Mouse (Mus musculus): Measurements from ENCODE around the gene Gm20388. TPM values are rescaled to one million over a fixed set of nuclear protein-coding genes. Genes with fewer than 3 reads are reported as not detected.

The Gm20388 gene
- polyA plus RNA-seq, 1 experiment from 2014 or later, result 12.4 TPM

- ATAC-seq, result no peak
- H3K4me1 ChIP-seq (ENCODE audit: control insufficient read depth, insufficient read depth, low read depth, low read length), result peaks cover 60% of the 10 kb centered on the region
Observed at GRCm38 (mm10) chr8:120550430-120550829, 639.8 kb downstream of the Gm20388 start.

GRCm38 (mm10) chr8:120550937-120551676 lies 640.5 kb downstream of the Gm20388 start:
- peak overlapping the region; percentile 60 for H3K27ac ChIP-seq (ENCODE audit: low read depth, low read length)
- H3K9me3 ChIP-seq (ENCODE audit: control insufficient read depth, low read length), result no peaks in the 10 kb centered on the region
- peaks cover 66% of the 10 kb centered on the region for H3K4me1 ChIP-seq (ENCODE audit: control insufficient read depth, insufficient read depth, low read depth, low read length)
- no peaks in the 10 kb centered on the region for H3K36me3 ChIP-seq (ENCODE audit: control insufficient read depth, insufficient read depth, low read length)
- H3K4me3 ChIP-seq (ENCODE audit: low read length), result no peak overlapping the region
- 51% methylated on average over 11 of the region's 11 CpGs for WGBS
- no peaks in the 10 kb centered on the region for H3K27me3 ChIP-seq (replicated peaks; ENCODE audit: control insufficient read depth, insufficient read depth, low read length)
- H3K9ac ChIP-seq (ENCODE audit: low read depth, low read length), result peak overlapping the region; percentile 24; the same call in 1 of the 2 replicates
- ATAC-seq, result peak; percentile 19
- H3K4me2 ChIP-seq (ENCODE audit: low read length), result peak overlapping the region; percentile 5; the same call in 1 of the 2 replicates

More at GRCm38 (mm10) chr8:120550430-120550829, 639.8 kb downstream of the Gm20388 start:
- H3K9me3 ChIP-seq (ENCODE audit: control insufficient read depth, low read length), result no peaks in the 10 kb centered on the region
- no peak overlapping the region for H3K4me3 ChIP-seq (ENCODE audit: low read length)
- H3K27ac ChIP-seq (ENCODE audit: low read depth, low read length), result peak overlapping the region; percentile 77
- no peaks in the 10 kb centered on the region for H3K36me3 ChIP-seq (ENCODE audit: control insufficient read depth, insufficient read depth, low read length)
- 0 out of 2 replicates have a peak overlapping the region, but pooled peaks have one; percentile 24 for H3K9ac ChIP-seq (ENCODE audit: low read depth, low read length)
- no peaks in the 10 kb centered on the region for H3K27me3 ChIP-seq (replicated peaks; ENCODE audit: control insufficient read depth, insufficient read depth, low read length)
- peak overlapping the region; percentile 20 for H3K4me2 ChIP-seq (ENCODE audit: low read length)
- WGBS, result 21% methylated on average over 12 of the region's 12 CpGs

DNA sequence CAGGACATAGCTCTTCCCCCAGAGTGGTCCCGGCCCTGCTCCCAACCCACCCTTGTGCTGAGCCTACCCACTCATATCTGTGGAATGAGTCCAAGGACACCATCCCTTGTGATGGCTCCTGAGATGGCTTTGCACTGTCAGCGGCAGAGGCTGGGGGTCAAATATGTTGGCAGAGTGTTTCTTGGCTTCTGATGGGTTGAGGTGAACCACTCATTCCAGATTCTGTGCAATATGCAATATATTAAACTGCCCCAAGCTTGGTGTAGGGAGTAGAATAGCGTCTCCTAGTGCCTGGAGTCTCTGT lies 641.0 kb downstream of the Gm20388 start:
- Histone ChIP-seq H3K27ac (ENCODE audit: low read depth, low read length) (no peak overlapping the region), H3K27me3 (replicated peaks; ENCODE audit: control insufficient read depth, insufficient read depth, low read length) (no peaks in the 10 kb centered on the region), H3K4me3 (ENCODE audit: low read length) (no peak overlapping the region), H3K4me1 (ENCODE audit: control insufficient read depth, insufficient read depth, low read depth, low read length) (peaks cover 72% of the 10 kb centered on the region), H3K9ac (ENCODE audit: low read depth, low read length) (no peak overlapping the region), H3K36me3 (ENCODE audit: control insufficient read depth, insufficient read depth, low read length) (no peaks in the 10 kb centered on the region), H3K4me2 (ENCODE audit: low read length) (no peak overlapping the region), H3K9me3 (ENCODE audit: control insufficient read depth, low read length) (no peaks in the 10 kb centered on the region)
- no peak for ATAC-seq
- WGBS, result 71% methylated on average over 3 of the region's 3 CpGs

DNA sequence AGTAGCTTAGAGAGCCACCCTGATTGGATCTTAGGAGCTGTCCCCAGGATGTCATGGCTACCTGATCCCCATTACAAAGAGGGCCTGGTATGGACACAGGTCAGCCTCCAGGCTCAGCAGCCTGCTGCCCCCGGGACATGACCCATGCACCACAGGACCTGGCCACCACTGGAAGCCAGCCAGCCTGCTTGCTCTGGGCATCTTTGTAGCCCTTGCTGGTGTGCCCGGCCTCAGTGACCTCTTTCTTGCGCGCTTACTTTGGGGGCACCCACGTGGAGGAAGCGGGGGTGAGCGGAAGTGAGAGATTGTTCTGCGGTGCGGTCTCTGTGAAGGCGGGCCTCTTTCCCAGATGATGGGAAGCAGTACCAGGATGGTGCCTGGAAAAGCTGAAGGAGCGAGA lies 641.9 kb downstream of the Gm20388 start:
- H3K27me3 ChIP-seq (replicated peaks; ENCODE audit: control insufficient read depth, insufficient read depth, low read length), result no peaks in the 10 kb centered on the region
- WGBS, result 92% methylated on average over 11 of the region's 11 CpGs
- peaks cover 78% of the 10 kb centered on the region for H3K4me1 ChIP-seq (ENCODE audit: control insufficient read depth, insufficient read depth, low read depth, low read length)
- H3K4me2 ChIP-seq (ENCODE audit: low read length), result no peak overlapping the region
- no peak overlapping the region for H3K4me3 ChIP-seq (ENCODE audit: low read length)
- no peaks in the 10 kb centered on the region for H3K9me3 ChIP-seq (ENCODE audit: control insufficient read depth, low read length)
- H3K36me3 ChIP-seq (ENCODE audit: control insufficient read depth, insufficient read depth, low read length), result no peaks in the 10 kb centered on the region
- H3K9ac ChIP-seq (ENCODE audit: low read depth, low read length), result no peak overlapping the region
- ATAC-seq, result no peak
- no peak overlapping the region for H3K27ac ChIP-seq (ENCODE audit: low read depth, low read length)

DNA sequence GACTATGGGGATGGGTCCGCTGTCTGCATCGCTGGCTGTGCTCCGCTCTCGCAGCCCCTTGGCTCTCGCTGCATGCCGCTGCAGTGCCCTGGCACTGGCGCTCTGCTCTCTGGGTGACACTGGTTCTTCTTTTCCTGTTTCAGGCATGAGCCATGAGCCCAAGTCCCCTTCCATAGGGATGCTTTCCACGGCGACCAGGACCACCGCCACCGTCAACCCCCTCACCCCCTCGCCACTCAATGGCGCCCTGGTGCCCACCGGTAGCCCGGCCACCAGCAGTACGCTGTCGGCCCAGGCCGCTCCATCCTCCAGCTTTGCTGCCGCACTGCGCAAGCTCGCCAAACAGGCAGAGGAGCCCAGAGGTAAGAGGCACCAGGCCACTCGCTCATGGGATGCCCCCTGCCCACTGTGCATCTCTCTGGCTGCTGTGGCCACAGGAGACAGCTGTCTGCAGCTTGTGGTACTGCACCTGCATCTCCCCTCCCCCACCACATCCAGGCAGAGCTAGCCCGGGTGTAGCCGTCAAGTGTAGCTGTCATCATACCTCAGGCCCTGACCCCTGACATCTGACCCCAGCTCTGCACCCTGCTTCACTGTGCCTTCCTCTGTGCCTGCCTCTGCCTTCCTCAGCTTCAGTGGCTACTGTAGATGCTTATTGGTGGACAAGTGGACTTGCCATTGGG lies 642.9 kb downstream of the Gm20388 start:
- Histone ChIP-seq H3K9ac (ENCODE audit: low read depth, low read length) (no peak overlapping the region), H3K36me3 (ENCODE audit: control insufficient read depth, insufficient read depth, low read length) (no peaks in the 10 kb centered on the region), H3K9me3 (ENCODE audit: control insufficient read depth, low read length) (no peaks in the 10 kb centered on the region), H3K4me1 (ENCODE audit: control insufficient read depth, insufficient read depth, low read depth, low read length) (peaks cover 77% of the 10 kb centered on the region), H3K27ac (ENCODE audit: low read depth, low read length) (no peak overlapping the region), H3K4me3 (ENCODE audit: low read length) (no peak overlapping the region), H3K4me2 (ENCODE audit: low read length) (no peak overlapping the region), H3K27me3 (replicated peaks; ENCODE audit: control insufficient read depth, insufficient read depth, low read length) (no peaks in the 10 kb centered on the region)
- ATAC-seq, result no peak
- 90% methylated on average over 23 of the region's 24 CpGs for WGBS

DNA sequence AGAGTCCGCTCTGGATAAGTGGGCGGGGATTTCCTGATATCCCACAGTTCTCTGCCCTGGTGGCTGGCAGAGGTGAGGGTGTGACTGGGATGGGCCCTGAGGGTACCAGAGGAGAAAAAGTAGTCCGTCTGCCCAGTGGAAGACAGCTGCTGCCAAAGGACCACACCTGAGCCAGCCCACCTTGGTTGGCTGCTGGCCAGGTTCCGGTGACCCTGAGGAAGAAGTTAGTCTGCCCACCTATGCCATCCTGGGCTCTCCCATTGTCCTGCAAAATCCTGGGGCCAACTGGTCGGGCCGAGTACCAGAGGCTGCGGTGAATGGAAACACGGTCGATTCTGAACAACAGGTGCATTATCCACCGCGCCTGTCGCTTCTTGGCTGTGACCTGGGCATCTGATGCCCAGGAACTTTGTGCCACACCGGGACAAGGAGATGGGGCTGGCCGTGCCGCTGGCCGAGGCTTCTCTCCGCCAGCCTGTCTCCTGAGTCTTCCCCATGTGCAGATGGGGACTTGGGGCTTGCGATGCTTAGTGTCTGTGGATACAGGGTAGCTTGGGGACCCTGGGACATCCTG lies 643.9 kb downstream of the Gm20388 start:
- Histone ChIP-seq H3K4me1 (ENCODE audit: control insufficient read depth, insufficient read depth, low read depth, low read length) (peaks cover 74% of the 10 kb centered on the region), H3K9ac (ENCODE audit: low read depth, low read length) (no peak overlapping the region), H3K4me2 (ENCODE audit: low read length) (no peak overlapping the region), H3K4me3 (ENCODE audit: low read length) (no peak overlapping the region), H3K27ac (ENCODE audit: low read depth, low read length) (no peak overlapping the region), H3K36me3 (ENCODE audit: control insufficient read depth, insufficient read depth, low read length) (no peaks in the 10 kb centered on the region), H3K9me3 (ENCODE audit: control insufficient read depth, low read length) (no peaks in the 10 kb centered on the region), H3K27me3 (replicated peaks; ENCODE audit: control insufficient read depth, insufficient read depth, low read length) (no peaks in the 10 kb centered on the region)
- ATAC-seq, result no peak
- WGBS, result 81% methylated on average over 18 of the region's 18 CpGs

GRCm38 (mm10) chr8:120556198-120556892 lies 645.7 kb downstream of the Gm20388 start:
- H3K4me3 ChIP-seq (ENCODE audit: low read length), result no peak overlapping the region
- ATAC-seq, result no peak
- H3K27me3 ChIP-seq (replicated peaks; ENCODE audit: control insufficient read depth, insufficient read depth, low read length), result no peaks in the 10 kb centered on the region
- H3K9ac ChIP-seq (ENCODE audit: low read depth, low read length), result peak overlapping the region; percentile 8; the same call in 1 of the 2 replicates
- no peaks in the 10 kb centered on the region for H3K36me3 ChIP-seq (ENCODE audit: control insufficient read depth, insufficient read depth, low read length)
- peak overlapping the region; percentile 2; the same call in 1 of the 2 replicates for H3K4me2 ChIP-seq (ENCODE audit: low read length)
- H3K27ac ChIP-seq (ENCODE audit: low read depth, low read length), result peak overlapping the region; percentile 63; the same call in 1 of the 2 replicates
- WGBS, result 41% methylated on average over 20 of the region's 20 CpGs
- peaks cover 73% of the 10 kb centered on the region for H3K4me1 ChIP-seq (ENCODE audit: control insufficient read depth, insufficient read depth, low read depth, low read length)
- H3K9me3 ChIP-seq (ENCODE audit: control insufficient read depth, low read length), result no peaks in the 10 kb centered on the region

DNA sequence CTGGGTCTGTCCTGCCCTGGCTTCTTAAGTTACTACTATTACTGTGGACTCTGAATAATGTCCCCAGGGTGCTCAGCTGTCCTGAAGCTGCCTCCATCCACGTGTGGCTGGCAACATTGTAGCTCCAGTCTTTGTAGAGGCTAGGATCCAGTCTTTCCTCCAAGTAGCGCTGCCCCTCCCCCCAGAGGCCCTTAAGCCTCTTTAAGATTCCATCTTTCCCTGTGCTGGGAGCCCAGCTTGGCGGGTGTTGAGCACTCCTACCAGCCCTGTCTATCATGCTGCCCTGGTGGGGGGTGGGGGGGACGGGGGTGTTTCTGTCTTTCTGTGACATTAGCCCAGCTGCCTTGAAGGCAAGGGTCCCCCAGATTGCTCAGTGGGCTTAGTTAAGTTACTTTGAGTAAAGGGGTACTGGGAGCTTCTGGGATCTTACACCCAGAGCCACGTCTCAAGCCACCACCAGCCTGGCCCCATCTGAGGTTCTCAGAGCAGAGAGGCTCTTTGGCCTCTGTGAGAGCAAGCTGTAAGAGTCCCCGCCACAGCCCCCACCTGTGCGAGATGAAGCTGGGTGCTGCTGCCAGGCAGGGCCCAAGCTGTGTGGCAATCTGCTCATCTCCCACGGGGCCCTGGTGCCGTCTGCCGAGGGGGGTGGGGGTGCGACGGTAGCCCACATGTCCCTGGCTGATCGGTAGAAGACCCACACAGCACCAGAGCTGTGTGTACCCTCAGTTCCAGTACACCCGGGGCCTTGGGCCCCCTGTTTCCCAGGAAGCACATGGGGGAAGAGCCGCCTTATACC lies 646.7 kb downstream of the Gm20388 start:
- no peaks in the 10 kb centered on the region for H3K9me3 ChIP-seq (ENCODE audit: control insufficient read depth, low read length)
- peak overlapping the region; percentile 17; the same call in 1 of the 2 replicates for H3K9ac ChIP-seq (ENCODE audit: low read depth, low read length)
- no peaks in the 10 kb centered on the region for H3K27me3 ChIP-seq (replicated peaks; ENCODE audit: control insufficient read depth, insufficient read depth, low read length)
- no peaks in the 10 kb centered on the region for H3K36me3 ChIP-seq (ENCODE audit: control insufficient read depth, insufficient read depth, low read length)
- no peak for ATAC-seq
- H3K4me3 ChIP-seq (ENCODE audit: low read length), result no peak overlapping the region
- peaks cover 72% of the 10 kb centered on the region for H3K4me1 ChIP-seq (ENCODE audit: control insufficient read depth, insufficient read depth, low read depth, low read length)
- WGBS, result 44% methylated on average over 15 of the region's 15 CpGs
- H3K4me2 ChIP-seq (ENCODE audit: low read length), result no peak overlapping the region
- peak overlapping the region; percentile 39; the same call in 1 of the 2 replicates for H3K27ac ChIP-seq (ENCODE audit: low read depth, low read length)
